Comparison of ENCODE assay signal across 8 mouse cellular contexts in genomic region chr6:82774321-82774764, GRCm38 (mm10). TPM values are rescaled to one million over a fixed set of nuclear protein-coding genes. Genes with fewer than 3 reads are reported as not detected.
DNase-seq lines count a peak whose midpoint lies in the region; ATAC-seq and TF ChIP-seq lines count a peak whose summit lies in the region.

TSS of gene Hk2 (minus strand) at chr6:82774454.

- DNase-seq in Patski (ENCODE audit: low read depth, low spot score), result peak; percentile 60
- peak; percentile 75 to 80 for DNase-seq in cerebellum, postnatal 14 days
- peak; percentile 69 to 70 for DNase-seq in frontal cortex, postnatal 14 days (ENCODE audit: low spot score in 2 of 2)
- DNase-seq in layer of hippocampus, postnatal 14 days (ENCODE audit: low spot score in 2 of 2), result peak; percentile 71 to 83
- peak; percentile 90 for DNase-seq in lung, postnatal 10 days
- DNase-seq in ovary, postnatal 14 days (ENCODE audit: low spot score), result peak; percentile 66
- peak; percentile 60 to 69 for DNase-seq in thymus, postnatal 10 days (ENCODE audit: low spot score in 2 of 2)

- no peaks in the 10 kb centered on the region for H3K27me3 ChIP-seq in Patski
- peaks cover 11% of the 10 kb centered on the region for H3K27me3 ChIP-seq in hindbrain, embryonic 12.5 days

- no peaks in the 10 kb centered on the region for H3K9me3 ChIP-seq in hindbrain, embryonic 12.5 days (replicated peaks)

- no peak for TF ChIP-seq CTCF in Patski (IDR thresholded peaks at IDR 0.05)

- under 1% methylated on average over 39 of the region's 39 CpGs for WGBS in hindbrain, embryonic 12.5 days

- POLR2A ChIA-PET in Patski (lab: Charles Lee), result interaction anchor here (0.6 to 1.8 kb wide), 13 partner anchors 15 to 121 kb away, joined by 3 to 7 read pairs (median 3); no protein-coding TSS in a partner anchor

- peaks cover 25% of the 10 kb centered on the region for H3K4me1 ChIP-seq in hindbrain, embryonic 12.5 days

- peak; percentile 93 for ATAC-seq in Patski
- peak; percentile 97 for ATAC-seq in hindbrain, embryonic 12.5 days (ENCODE audit: low FRiP score)

- peak within 1 kb of the TSS; percentile 54 for H3K4me3 ChIP-seq in hindbrain, embryonic 12.5 days

- CTCF ChIA-PET in Patski (lab: Charles Lee), result interaction anchor here (1.1 to 1.4 kb wide), 3 partner anchors 60 to 201 kb away, joined by 3 to 6 read pairs (median 3); no protein-coding TSS in a partner anchor

- in situ Hi-C loops in Patski (cut with MboI; ENCODE audit: low pct_unique_long_range_greater_than_20kb), result no loop called here

- peak within 1 kb of the TSS; percentile 48; the same call in 1 of the 2 replicates for H3K27ac ChIP-seq in hindbrain, embryonic 12.5 days

- H3K36me3 ChIP-seq in hindbrain, embryonic 12.5 days, result no peaks in the 10 kb centered on the region

- H3K9ac ChIP-seq in hindbrain, embryonic 12.5 days, result peak within 1 kb of the TSS; percentile 65

- peak within 1 kb of the TSS; percentile 99 for H3K4me2 ChIP-seq in hindbrain, embryonic 12.5 days (replicated peaks)

RNA-seq across cellular contexts. Expression of gene Hk2, which starts in this region (rescaled TPM):
- 75.3 TPM for polyA plus RNA-seq in Patski (2021)
- 9.5 and 11.8 TPM in 2 replicates for polyA plus RNA-seq in hindbrain, embryonic 12.5 days (2016; fragmentation: Nextera tagmentation; extraction: Ambion mirVana)
- 10 to 100 TPM in 1 of 2 experiments, 1 to 10 TPM in 1; 9.3 to 11.2 TPM for total RNA-seq in layer of hippocampus, postnatal 14 days (2021)

Comparison
In these comparisons a context has a peak if more than half of its experiments do, and no peak if none do; other contexts are left out.
1. Peak in every context shown above with its lines: DNase-seq, ATAC-seq, H3K4me3 ChIP-seq and H3K27ac ChIP-seq.